Mouse (Mus musculus) urinary bladder, postnatal 10 days (tissue): ENCODE measurements around the gene Abhd11.
"Not testable (repeated sequence)": the region's sequence is repeated elsewhere in the genome, so short reads cannot be mapped to it uniquely, and the experiment has no call there.

Experiments
- DNase-seq: peaks from one replicate; pipeline ENCODE4 v3.0.0; 2022; ENCODE audit warnings: low spot score

Abhd11 gene

DNA sequence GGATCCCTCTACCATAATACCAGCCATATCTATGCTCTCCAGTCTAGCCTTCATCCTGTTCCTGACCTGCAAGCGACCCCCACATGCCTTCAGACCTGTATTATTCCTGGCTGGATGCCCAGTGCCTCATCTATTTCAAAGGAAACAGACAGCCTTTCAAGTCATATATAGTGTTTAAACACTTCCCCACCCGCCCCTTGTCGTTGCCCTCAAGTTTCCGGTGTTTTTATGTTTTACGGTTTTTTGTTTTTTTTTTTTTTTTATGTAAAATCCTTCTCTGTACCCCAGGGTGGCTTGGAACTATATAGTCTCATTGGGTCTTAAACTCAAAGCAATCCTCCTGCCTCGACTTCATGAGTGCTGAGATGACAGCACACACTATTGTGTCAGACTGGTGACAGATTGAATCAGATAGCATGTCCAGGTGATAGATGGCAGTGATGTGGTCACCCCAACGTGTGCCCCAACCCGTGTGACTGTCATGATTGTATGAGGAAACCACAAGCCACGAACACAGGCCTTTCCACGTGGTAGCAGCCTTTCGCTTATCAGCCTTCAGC, 15.8 kb downstream of the Abhd11 start:
- no peak for DNase-seq

DNA sequence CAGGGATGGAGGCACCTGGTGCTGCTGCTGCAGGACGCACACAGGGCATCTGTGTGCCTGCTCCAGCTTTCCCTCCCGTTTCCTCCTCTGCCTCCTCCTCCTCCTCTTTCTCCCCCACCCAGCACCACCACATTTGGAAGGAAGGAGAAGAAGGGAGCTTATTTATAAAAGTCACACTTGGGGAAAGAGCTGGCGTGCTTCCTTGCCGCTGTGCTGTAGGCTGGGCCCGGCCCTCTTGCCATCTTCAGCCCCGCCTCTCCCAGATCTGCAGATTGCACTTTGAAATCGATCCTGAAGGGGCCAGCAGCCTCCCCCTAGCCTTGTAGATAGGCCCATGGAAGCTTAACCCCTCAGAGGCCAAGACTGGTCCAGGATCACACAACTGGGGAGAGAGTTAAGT, 16.9 kb downstream of the Abhd11 start:
- DNase-seq = no peak

DNA sequence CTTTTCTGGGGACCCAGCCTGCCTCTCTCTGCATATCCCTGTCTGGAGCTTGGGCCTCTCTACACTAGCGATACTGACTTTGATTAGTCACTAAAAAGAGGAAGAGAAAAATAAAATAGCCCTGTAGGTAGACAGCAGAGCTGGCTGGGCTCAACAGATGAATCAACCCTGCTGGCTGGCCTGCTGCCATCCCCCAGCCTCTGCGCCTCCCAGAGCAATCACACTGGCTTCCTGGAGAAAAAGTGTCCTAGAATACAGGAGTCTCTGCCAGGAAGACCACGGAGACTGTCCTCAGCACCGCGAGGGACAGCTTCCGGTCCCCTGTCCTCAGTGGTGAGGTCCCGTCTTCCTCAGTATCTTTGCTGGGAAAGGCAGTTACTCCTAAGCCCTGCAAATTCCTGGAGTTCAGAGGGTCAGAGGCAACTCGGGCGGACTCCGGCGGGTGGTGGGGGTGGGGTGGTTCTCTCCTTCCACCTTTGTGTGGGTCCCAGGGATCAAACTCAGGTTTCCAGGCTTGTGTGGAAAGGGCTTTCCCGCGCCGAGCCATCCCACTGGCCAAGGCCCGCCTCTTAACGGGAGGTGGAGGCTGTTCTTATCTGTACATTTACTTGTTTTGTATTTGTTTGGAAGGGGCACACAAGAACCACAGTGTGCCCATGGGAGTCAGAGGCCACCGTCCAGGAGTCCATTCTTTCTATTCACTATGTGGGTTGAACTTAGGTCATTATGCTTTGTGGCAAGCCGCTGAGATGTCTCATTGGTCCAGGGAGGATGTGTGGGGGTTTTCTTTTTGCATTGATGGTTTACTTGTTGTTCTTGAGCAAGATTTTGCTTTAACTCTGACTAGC, 20.3 kb downstream of the Abhd11 start:
- no peak for DNase-seq

DNA sequence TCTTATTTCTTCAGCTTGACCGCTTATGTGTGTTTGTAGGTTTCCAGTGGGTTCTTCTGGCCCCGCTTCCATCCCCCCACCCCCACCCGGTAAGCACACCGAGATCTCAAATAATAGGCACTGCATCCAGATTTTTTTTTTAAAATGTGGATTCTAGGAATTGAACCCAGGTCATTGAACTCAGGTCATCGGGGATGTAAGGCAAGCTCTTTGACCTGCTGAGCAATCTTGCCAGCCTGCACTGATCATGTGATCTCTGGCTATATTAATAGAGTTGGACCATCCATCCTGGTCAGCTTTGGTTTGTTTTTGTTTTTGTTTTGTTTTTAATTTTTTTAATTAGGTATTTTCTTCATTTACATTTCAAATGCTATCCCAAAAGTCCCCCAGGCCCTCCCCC, 23.6 kb downstream of the Abhd11 start:
- no peak for DNase-seq

DNA sequence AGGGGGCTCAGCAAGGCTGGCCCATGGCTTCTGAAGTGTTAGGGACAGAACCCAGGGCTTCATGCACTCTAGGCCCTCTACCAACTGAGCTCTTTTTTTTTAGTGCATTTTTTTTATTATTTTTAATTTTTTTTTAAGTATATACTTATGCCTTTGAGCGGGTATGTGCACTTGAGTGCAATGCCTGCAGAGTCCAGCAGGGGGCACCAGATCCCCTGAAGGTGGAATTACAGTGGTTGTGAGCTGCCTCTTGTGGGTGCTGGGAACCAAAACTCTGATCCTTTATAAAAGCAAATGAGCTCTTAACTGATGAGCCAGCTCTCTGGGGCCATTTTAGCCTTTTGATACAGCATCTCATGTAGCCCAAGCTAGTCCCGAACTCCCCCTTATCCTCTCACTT, 25.6 kb downstream of the Abhd11 start:
- no peak for DNase-seq

DNA sequence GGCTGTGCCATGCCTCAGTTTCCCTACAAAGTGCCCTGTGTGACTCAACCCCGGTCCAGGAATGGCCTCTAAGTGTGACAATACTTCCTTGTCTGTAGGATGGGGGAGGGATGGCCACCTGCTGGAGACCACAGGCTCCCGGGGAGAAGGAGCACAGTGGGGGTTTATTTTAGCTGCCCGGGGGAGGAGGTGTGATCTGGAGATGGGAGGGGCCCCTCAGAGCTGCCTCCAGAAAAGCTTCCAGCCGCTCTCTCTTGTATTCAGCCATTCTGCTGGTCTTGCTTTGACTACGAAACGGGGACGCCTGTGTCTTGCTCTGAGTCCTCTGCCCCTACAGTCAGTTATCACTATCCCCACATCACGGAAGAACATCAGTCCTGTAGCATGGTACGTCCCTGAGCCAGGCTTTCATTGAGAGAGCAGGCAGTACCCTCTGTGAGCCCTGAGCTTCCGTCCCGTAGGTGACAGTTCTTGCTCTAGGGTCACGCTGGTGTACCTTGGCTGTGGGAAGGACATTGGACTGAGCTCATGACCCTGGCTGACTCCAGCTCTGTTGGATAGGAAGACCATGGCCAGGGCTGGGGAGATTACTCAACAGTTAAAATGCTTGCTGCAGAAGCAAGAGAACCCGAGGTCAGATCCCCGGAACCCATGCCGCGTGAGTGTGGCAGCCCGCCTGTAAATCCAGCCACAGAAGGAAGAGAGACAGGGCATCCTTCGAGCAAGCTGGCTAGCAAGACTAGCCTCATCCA, 26.8 kb downstream of the Abhd11 start:
- DNase-seq = no peak

DNA sequence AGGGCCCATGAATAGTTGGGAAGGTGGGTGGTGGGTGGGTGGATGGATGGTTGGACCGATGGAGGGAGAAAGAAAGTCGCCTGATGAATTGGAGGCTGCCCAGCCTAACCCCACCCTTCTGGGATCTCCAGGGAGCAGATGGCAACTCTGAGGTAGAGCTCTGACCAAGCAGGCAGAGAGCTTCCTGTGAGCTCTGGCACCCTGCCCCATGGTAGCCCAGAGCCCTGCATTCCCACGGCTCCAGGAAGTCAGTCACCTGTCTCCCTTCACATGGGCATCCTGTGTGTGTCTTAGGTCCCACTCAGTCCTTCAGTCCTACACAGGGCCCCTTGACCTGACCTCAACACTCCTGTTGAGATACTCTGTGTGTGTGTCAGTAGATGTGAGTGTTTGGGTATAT, 29.0 kb downstream of the Abhd11 start:
- no peak for DNase-seq

DNA sequence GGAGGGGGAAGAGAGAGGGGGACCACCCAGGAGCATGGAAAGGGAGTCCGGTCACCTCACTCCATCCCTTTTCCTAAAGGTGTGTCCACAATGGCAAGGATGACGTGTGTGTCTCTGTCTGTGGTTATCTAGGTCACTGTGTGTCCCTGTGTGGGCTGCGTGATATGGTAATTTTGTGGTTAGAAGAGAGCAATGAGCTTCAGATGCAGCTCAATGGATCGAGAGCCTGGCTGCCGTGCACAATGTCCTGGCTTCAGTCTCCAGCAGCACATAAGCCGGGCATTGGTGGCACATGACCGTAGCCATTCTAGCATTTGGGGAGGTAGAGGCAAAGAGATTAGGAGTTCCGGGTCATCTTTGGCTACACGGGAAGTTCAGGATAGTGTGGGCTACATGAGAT, 30.6 kb downstream of the Abhd11 start:
- DNase-seq = no peak

DNA sequence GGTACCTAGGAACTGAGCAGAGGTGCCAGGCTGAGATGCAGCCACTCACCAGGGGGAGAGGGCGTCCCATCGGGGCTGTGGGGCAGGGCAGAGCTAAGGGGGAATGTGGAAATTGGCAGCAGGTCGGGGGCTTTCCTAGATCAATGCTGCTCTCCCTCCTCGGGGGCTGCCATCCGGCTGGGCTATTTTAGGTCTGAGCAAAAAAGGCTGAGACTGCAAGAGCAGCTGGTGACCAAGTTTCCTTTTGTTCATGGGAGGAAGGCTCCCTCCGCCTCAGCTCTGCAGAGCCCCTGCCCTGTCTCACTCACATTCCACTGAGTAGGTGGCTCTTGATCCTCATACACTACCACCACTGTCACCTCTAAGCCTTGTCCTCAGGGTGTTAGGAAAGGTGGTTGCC, 31.1 kb downstream of the Abhd11 start:
- no peak for DNase-seq

DNA sequence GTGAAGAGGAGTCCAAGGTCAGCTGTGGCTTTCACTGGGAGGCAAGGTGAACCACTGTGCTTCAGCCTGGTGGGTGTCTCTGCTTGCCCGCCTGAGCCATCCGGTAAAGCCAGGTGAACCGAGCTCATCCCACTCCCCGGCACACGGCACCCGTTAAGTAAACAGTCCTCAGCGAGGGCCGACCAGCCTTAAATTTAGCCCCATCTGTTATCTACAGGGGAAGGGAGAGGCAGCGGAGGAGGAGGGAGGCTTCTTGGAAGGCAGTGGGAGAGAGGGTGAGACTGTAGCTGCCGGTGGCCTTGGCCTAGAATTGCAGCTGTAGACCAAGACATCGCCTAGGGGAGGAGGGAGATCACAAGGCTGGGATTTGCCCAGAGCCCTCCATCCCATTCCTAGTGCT, 31.8 kb downstream of the Abhd11 start:
- DNase-seq = no peak

DNA sequence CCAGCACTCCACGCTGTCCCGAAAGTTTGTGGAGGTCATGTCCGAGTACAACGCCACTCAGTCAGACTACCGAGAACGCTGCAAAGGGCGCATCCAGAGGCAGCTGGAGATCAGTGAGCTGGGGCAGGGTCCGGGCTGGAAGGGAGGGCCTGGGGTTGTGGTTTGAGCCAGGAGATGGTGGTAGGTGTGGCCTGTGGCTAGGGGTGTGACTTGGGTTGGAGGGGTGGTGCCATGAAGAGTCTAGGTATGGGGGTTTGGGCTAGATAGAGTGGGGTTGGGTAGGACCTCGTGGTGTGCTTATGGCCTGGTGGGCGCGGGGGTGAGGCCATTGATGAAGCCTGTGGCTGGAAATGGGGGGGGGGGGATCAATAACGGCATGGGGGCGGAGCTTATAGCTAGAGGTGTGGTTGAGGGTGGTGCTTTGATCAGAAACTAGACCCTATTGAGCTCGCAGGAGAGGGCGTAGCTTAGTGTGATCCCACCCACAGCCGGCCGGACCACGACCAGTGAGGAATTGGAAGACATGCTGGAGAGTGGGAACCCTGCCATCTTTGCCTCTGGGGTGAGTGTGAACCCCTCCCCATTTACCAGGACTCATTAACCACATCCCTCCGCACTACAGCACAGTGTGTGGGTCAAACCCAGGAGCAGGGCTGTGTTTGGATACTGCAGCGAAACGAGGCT, 33.3 kb downstream of the Abhd11 start:
- DNase-seq = no peak

DNA sequence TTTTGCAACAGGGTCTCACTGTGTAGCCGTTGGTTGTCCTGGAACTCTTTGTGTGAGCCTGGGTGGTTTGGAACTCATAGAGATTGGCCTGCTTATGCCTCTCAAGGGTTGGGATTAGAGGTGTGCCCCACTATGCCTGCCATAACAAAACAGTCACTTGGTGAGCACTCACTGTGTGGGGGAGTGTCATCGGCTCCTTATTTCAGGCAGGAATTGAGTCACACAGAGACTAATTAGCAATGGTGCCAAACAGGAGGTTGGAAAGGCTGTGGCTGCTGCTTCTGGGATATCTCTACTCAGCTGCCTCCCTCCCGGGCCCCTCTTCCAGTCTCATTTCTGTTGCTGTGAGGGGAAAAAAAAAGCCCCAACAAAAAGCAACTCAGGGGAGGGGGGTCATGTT, 35.6 kb downstream of the Abhd11 start:
- no peak for DNase-seq

DNA sequence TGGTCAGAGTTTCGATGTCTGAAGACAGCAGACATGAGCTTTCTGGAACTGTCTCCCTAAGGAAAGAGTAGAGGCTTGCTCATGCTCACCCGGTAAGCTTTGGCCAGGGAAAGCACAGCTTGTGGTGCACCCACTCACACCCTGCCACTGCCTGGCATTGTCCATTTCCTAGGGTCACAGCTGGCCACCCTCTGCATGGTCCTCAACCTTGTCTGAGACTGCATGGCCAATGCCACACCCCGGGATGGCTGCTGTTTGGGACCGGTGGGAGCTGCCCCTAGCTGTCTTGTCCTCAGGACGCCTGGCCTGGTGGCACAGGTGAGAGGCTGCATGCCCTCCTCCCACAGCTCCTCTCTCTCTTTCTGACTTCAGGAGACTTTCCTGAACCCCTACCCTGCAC, 39.6 kb downstream of the Abhd11 start:
- DNase-seq = no peak

DNA sequence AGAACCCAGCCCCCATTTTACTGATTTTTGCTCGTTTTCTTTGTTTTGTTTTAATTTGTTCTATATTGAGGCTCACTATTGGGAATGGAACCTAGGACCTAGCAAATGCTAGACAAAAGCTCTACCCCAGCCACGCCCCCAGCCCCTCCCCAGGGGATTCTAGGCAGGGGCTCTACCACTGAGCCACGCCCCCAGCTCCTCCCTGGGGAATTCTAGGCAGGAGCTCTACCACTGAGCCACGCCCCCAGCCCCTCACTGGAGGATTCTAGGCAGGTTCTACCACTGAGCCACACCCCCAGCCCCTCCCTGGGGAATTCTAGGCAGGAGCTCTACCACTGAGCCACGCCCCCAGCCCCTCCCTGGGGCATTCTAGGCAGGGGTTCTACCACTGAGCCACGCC, 40.3 kb downstream of the Abhd11 start:
- DNase-seq = not testable (repeated sequence)

DNA sequence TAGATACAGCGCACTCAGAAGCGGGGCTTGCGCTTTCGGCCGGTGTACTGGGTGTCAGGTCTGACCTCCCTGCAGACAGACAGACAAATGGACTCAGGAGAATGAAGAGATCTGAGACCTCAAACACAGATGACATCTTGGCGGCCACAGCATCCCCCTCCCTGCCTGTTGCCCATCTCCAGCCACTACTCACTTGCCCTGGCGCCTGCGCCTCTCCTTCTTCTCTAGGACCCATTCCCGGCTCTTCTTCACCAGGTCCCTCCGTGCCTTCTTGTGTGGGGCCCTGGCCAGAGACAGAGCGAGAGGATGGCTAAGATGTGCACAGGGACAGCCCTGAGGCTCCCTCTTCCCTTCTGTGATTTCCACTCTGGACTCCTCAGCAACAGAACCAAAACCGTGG, 44.4 kb downstream of the Abhd11 start:
- no peak for DNase-seq
